Mouse (Mus musculus) heart, embryonic 16.5 days (tissue): ENCODE measurements at regions not wholly inside any gene's neighbourhood (a gene's known extent, or its start where the extent isn't known, plus 50 kb on each side); places are given as distances from the start of the nearest gene placed in this dataset.

Experiments
- ATAC-seq: fragments of 200-750 bp; cut with Nextera tagmentation; replicated peaks from 2 replicates; pipeline ENCODE4 v1.8.0; 2017; ENCODE audit warnings: moderate number of reproducible peaks; ENCODE audit not compliant: insufficient read depth, low FRiP score; ENCODE audit errors: extremely low read depth
- H3K27ac ChIP-seq: fragments of 300-500 bp; sonication (generic); 2 replicates; pipeline ENCODE4 v1.5.1; 2014; ENCODE audit warnings: mild to moderate bottlenecking, low read length, control low read depth, moderate library complexity
- H3K27me3 ChIP-seq: fragments of 300-500 bp; sonication (generic); 2 replicates; pipeline ENCODE4 v1.6.1; 2014; ENCODE audit warnings: low read length, mixed read lengths; ENCODE audit not compliant: control insufficient read depth, insufficient read depth
- H3K36me3 ChIP-seq: fragments of 300-500 bp; sonication (generic); 2 replicates; pipeline ENCODE4 v1.6.1; 2014; ENCODE audit not compliant: control insufficient read depth, insufficient read depth
- H3K4me1 ChIP-seq: fragments of 300-500 bp; sonication (generic); 2 replicates; pipeline ENCODE4 v1.6.1; 2014; ENCODE audit warnings: low read length, mixed read lengths; ENCODE audit not compliant: control insufficient read depth, insufficient read depth
- H3K4me2 ChIP-seq: fragments of 300-500 bp; sonication (generic); 2 replicates; pipeline ENCODE4 v1.6.1; 2014; ENCODE audit warnings: low read depth, mild to moderate bottlenecking, control low read depth, low read length
- H3K4me3 ChIP-seq: fragments of 300-500 bp; sonication (generic); 2 replicates; pipeline ENCODE4 v1.5.1; 2014; ENCODE audit warnings: mild to moderate bottlenecking, control low read depth, low read length
- H3K9ac ChIP-seq: fragments of 300-500 bp; sonication (generic); 2 replicates; pipeline ENCODE4 v1.6.1; 2014; ENCODE audit warnings: low read length, control low read depth
- H3K9me3 ChIP-seq: fragments of 300-500 bp; sonication (generic); replicated peaks from 2 replicates; pipeline ENCODE4 v1.6.1; 2016; ENCODE audit warnings: low read length; ENCODE audit not compliant: control insufficient read depth
- WGBS: fragments of 180-500 bp; shearing (Covaris S2); extraction: QIAGEN DNeasy Blood & Tissue Kit; methylation state at CpG from one replicate; pipeline ENCODE4 v1.1.7; 2014; 5-methylcytosine and 5-hydroxymethylcytosine counted together

DNA sequence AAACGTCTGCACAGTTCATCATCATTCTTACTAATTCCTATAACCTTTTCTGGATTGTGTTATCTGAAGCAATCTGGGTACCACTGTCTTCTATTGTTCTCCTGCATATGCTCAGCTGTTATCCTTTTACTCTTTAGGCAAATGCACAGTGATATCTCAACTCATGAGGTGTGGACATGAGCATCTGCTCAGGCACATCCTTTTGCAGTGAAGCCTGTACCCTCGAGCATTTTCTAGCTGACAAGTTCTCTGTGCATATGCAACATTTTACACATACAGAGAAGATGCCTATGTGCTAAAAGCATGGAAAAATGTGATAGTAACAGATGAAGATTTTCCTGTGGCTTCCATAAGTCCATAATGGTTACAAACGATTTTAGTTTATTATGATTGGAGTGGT is 384.4 kb upstream of the Celf2 start:
- H3K27me3 ChIP-seq = no peaks in the 10 kb centered on the region
- WGBS = 63% methylated on average over 3 of the region's 3 CpGs
- no peak overlapping the region for H3K4me2 ChIP-seq
- no peaks in the 10 kb centered on the region for H3K9me3 ChIP-seq
- no peak overlapping the region for H3K9ac ChIP-seq
- H3K4me1 ChIP-seq = no peaks in the 10 kb centered on the region
- no peak overlapping the region for H3K27ac ChIP-seq
- H3K36me3 ChIP-seq = no peaks in the 10 kb centered on the region
- H3K4me3 ChIP-seq = no peak overlapping the region
- no peak for ATAC-seq
